Mouse (Mus musculus) lung, adult 2 months (tissue): ENCODE data around the gene Rtkn2.

Experiments
- CTCF ChIP-seq: fragments of 200-500 bp; IDR thresholded peaks from 2 replicates; pipeline ENCODE4 v1.5.1; 2011; ENCODE audit warnings: mild to moderate bottlenecking, low read length, control low read depth; ENCODE audit not compliant: insufficient read depth
- POLR2A ChIP-seq: fragments of 200-500 bp; IDR thresholded peaks from 2 replicates; pipeline ENCODE4 v1.6.1; 2011; ENCODE audit warnings: low read depth, mild to moderate bottlenecking, control low read depth, low read length, borderline replicate concordance; ENCODE audit errors: extremely low read depth

GRCm38 (mm10) chr10:68107716-68108115, 128.3 kb downstream of the Rtkn2 start:
- TF ChIP-seq CTCF, result no peak
- no peak for TF ChIP-seq POLR2A
